Mouse (Mus musculus) spleen, adult 12 weeks (tissue): ENCODE data around the gene Foxs1.

ENCODE experiments used
- DNase-seq: peaks from one replicate; pipeline ENCODE4 v3.0.0; 2022; ENCODE audit warnings: low spot score

Foxs1 gene

DNA sequence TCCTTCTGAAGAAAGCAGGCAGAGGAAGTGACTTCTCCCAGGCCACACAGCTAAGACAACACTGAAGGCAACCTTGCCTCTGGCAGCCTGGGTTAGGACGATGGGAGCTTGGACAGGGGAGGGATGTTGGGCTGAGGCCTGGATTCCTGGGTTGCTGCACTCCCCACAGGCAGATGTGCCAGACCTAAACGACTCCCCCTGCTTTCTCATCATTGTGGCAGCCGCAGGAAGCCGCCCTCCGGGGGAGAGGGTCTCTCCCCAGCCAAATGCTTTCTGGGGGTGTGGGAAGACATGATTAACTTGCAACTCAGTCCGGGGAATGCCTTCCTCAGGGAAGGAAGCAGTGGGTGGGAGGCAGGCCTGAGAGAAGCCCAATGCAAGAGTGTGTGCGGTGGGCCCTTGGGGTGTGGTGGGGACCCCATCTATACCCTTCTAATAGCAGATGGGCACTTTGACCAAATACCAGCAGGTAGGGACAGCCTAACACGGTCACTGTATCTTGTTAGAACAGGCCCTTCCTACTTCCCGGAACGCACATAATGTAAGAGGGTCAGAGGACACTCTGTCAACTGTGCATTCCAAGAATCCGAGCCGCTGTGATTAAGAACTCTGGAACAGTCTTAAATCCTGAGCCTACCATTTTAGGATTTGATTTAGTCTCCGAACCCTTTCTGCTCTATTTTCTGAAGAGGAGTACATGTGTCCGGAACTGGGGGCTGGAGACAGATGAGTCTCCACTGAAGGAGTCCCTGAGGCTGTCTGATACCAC is 4.6 kb downstream of the Foxs1 start:
- no peak for DNase-seq

DNA sequence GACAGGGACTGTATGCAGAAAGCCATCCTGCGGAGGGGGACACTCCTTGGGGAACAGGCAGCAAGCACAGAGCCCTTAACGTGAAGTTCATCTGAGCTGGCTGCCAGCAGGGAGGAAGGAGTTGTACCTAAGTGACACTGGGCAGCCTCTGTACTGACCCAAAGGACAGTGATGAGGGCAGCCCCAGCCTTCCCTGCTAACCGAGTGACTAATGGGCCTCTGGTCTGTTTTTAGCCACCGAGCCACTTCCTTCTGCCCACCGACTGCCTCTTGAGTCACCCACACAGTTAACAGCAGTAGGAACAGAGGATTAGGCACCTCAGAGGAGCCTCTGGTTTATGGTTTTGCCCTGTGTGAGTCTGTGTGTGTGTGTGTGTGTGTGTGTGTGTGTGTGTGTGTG is 5.6 kb downstream of the Foxs1 start:
- no peak for DNase-seq

DNA sequence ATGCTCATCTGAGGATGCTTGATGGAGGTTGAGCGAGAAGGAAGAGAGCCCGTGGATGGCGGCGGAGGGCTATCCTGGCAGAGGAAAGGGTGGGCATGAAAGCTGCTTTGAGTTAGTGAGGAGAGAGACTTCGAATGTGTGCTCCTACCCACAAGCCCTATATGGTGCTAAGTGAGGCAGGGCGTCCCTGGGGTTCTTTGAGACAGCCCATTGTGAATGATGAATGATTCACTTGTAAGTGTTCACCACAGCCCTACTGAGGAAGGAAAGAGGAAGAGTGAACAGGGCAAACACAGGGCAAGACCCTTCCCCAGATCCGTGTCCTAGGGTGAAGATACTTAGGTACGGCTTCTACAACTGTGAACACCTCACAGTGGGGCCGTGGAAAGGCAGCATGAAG is 6.1 kb downstream of the Foxs1 start:
- no peak for DNase-seq

DNA sequence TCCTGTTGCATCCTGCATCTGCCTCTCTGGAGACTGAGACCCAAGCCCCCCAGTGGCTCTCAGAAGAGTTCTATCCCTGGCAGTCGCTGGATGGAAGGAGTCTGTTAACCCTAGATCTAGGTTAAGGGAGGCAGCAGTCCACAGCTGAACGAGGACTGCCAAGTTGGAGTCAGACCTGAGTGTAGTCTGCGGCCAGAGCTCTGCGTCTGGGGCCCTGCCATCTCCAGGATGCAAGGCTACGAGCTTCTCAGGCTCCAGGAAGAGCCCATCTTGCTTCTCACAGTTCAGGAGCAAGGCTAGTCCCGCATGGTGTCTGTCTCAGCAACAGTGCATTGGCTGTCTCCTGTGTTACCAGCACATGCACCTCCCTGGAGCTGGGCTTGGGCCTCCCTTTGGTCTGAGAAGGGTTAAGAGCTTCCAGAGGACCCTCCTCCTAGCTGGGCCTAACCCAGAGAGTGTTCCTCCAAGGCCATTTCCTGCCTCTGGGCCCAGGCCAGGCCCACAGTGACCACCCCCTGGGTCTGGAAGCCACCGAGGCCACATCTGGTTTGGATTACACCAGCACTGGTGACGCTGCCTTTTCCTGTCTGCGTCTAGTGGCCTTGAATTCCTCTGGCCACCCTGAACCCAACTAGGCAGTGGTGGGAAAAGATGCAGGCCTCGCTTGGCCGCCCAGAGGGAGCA is 7.7 kb downstream of the Foxs1 start:
- DNase-seq: no peak

DNA sequence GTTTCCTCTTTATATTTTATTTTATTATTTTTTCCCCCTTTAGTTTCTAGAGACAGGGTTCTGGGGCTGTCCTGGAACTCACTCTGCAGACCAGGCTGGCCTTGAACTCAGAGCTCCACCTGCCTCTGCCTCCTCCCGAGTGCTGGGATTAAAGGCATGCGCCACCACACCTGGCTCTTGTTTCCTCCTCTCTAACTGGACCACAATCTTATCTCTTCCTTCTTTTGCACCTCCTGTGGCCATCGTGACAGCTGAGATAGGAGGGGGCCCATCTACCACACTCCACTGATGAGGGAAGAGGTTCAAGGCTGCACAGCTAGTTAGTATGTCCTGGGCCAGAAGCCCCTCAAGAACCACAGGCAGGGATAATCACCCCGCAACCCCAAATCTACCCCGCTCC is 8.5 kb downstream of the Foxs1 start:
- no peak for DNase-seq

DNA sequence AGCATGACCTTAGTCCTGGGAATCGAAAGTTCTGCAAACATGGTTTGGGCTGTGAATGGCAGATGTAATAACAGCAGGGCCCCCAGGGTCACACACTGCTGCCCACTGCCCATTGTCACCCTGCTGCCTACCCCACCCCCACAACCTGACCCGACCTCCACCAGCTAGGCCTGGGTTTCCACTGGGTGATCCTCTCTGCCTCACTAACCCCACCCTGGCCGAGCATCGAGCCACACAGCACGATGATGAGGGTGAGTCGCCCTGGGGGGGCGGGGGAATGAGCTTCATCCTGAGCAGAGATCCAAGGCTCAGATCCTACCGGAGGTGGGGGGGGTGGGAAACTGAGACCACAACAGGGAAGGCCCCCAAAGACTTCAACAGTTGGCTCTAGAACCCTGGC is 8.9 kb downstream of the Foxs1 start:
- DNase-seq: no peak

DNA sequence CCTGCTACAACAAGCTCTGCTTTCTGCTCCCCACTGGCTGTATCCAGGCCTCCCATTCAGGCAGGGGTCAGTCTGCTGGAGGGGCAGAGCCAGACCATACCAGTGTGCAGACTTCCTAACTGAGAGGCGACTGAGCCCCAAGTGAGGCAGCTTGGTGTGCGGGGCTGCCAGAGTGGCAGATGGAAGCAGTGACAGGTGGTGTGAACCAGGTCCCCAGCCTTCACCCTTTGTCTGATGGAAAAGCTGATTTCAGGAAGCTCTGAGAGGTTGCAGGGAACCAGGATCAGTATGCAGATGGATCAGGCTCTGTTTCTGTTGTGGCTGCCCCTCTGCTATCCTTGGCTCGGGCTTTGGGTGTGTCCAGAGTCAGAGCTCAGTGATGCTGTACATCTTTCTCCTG is 9.4 kb downstream of the Foxs1 start:
- no peak for DNase-seq

DNA sequence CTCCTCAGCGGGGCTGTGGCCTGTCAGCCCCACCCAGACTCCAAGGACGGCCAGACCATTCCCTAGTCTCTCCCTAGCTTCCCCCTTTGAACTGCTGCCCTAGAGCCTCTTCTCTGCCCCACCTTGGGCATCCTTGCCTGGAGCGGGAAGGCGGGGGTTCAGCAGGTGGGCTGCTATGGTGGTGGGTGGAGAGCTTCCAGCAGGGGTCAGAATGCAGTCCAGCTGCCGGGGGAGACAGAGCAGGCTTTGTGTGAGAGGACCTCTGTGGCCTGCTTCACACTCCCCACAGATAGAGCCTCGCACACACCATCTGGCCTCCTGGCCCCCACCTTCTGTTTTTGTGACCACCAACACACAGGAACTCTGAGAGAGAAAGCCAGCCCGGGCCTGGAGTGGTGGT is 10.6 kb downstream of the Foxs1 start:
- DNase-seq: no peak

DNA sequence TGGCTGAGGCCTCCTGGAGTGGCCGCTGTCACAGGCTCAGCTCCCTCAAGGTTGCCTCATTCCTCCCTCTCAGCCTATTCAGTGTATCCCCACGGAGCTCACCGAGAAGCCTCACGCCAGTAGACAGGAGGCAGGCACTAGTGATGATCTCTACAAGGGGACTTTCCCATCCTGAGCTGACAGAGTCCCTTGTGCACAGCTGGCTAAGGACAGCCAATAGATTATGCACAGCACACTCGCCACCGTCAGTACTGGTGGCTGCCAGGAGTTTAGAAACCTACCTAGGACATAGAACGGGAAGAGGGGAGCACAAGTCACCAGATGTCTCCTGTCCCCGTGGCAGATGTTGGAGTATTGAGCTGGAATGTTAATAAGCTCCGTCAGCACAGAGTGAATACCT is 15.3 kb downstream of the Foxs1 start:
- no peak for DNase-seq

DNA sequence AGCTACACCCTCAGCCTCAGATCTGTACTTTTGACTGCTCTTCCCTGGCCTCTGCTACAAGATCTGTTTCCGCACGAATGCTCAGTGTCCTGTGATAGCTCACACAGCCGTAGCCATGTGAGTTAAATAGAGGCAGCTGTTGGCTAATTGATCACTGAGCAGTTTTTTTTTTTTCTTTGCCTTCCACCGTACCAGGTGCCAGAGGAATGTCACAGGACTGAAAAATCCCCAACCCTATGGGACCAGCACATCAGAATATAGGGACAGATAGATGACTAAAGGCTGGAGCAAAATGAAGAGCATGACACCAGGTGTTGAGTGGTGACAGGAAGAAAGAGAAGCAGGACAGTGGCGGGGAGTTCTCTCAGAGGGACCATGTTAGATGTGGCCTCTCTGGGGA is 16.9 kb downstream of the Foxs1 start:
- no peak for DNase-seq

DNA sequence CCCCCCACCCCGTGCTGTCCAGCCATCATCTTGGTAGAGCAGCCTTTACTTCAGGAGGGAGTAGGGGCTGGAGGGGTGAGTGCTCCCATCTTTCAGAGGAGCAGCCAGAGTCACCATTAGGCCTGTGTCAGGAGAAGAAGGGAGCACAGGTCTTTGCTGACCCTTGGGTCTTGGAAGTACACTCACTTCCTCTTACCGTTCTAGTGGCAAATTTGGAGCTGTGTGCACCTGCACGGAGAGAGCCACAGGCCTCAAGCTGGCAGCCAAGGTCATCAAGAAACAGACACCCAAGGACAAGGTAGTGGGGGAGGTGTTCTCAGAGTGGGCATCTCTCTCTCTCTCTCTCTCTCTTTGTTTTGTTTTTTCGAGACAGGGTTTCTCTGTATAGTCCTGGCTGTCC is 17.6 kb downstream of the Foxs1 start:
- DNase-seq: no peak

DNA sequence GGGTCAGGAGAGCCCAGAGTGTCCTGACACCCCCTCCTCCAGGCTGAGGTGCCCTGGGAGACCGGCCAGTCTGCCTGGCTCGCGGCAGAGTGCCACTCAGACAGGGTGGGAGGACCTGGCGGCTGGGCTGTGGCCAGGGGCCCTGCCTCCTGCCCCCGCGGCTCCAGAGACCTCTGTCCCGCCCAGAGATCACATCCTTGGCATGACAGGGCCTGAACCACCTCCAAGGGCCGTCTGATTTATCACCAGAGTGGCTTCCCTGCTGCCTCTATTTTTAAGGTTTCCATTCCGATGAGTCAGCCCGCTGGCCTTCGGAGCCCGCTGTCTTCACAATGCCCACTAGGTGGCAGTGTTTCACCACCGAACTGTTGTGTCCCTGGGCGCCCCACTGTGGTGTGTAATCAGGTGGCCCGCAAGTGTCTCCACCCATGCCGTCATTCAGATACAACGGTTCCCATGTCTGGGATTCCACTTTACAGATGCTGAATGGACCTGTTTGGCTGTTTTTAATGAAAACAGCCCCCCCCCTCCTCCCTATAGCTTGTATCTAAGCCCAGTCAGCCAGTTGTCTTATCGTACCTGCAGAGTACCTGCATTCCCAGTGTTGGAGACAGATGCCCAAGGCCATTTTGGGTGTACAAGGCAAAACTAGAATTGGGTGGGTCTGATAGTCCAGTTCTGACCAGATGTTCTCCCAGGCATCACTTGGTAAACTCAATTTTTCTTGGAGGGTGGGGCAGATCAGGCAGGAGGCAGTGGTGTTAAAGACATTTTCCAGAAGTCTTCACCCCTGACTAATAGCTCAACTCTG is 18.5 kb downstream of the Foxs1 start:
- peak; percentile 65 for DNase-seq

DNA sequence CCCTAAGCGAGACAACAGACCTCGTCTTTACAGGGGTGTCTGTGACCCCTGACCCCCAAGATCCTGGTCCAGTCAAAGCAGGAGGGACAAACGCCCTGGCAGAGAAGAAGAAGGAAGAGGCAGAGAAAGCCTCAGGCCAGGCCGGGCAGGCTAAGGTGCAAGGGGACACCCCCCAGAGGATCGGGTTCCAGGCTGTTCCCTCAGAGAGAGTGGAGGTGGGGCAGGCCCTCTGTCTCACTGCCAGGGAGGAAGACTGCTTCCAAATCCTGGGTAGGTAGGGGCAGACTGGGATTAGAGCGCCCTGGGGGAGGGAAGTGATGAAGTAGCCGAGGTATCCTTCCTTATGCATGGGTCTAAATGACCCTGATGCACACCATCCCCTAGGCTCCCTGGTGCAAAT is 19.5 kb downstream of the Foxs1 start:
- DNase-seq: no peak

DNA sequence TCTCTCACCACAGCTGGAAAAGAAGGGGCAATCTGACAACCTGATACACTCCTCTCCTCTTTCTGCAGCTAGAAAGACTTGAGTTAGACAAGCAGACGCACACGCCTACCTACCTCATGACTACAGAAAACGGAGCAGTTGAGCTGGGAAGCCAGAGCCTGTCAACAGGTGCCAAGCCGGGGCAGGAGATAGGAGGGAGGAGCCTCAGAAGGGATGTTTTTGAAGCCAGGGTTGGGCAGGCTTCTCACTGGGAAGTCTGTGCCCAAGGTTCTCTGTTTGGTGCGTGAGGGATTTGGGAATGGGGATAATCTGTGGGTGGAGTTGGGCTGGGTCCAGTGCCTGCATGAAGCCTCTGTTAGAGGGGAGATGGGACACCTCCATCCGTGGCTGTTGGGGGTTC is 21.6 kb downstream of the Foxs1 start:
- no peak for DNase-seq

DNA sequence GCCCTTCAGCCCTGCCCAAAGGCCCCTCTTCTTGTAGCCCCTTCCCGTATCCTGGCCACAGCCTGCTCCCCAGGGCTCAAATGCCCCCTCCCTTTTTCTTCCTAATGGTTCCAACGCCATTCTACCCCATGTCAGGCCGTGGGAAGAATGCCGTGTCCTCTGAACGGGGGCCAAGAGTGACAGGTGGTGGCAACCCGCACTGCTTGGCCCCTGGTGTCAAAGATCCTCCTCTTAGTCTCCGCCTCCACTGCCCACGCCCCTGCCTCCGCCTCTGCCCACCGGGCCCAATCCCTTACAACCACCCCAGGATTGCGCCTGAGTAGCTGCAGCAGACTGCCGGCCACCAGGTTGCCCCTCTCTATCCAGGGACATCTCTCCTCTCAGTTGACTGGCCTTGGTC is 22.0 kb downstream of the Foxs1 start, which contains the start of gene Mylk2:
Gene Mylk2, plus strand, starts transcription at position 322 of the 400 bp plus-strand sequence.
- no peak for DNase-seq

DNA sequence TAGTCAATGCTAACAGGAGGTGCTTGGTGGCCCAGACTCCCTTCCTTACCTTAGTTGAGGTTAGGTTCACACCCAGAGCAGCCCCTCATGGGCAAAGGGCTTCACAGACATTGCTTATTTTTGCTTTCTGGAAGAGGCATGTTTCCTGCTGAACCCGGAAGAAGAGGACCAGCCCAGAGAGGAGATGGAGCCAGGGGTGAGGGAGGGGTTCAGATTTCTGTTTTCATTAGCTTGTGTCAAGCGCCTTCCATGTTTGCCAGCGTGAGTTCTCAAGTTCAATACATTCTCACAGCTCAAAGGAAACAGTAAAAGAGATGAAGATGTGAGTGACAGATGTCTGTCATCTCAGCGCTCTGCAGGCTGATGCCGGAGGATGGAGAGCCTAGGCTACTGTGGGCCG is 23.2 kb downstream of the Foxs1 start:
- DNase-seq: no peak

DNA sequence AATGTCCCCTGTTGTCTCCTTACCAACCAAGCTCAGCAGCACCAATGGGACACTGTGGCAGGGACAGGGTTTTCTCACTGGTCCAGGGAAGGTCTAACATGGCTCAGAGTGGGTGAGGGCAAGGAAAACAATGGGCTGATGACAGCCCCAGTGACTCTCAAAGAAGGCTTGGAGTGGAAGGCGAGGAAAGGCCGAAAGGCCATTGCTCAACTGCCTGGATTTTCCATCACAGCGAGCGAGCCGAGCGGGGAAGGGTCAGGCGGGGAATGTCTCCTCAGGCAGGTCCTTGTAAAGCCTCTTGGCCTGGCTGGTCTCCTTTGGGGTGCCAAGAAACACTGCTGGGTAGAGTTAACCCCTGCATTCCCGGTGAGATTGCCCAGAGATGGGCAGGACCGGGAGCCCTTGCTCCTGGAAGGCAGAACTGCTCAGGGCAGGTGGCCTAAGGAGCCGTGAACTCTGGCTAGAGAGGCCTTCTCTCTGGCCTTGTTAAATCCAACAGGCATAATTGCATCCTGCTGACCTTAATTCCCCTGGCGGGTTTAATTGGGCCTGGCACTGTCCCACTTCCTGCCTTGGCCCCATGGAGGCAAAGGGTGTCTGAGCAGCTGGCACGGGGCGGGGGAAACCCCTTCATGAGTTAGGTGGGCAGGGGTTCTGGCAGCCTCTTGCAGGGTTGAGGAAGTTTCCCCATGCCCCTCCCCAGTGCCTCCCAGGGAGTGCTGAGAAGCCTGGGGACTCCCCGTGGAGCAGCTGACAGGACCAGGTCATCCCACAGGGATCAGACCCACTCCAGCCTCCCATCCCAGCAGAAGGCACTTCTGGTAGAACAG is 25.7 kb downstream of the Foxs1 start:
- no peak for DNase-seq

DNA sequence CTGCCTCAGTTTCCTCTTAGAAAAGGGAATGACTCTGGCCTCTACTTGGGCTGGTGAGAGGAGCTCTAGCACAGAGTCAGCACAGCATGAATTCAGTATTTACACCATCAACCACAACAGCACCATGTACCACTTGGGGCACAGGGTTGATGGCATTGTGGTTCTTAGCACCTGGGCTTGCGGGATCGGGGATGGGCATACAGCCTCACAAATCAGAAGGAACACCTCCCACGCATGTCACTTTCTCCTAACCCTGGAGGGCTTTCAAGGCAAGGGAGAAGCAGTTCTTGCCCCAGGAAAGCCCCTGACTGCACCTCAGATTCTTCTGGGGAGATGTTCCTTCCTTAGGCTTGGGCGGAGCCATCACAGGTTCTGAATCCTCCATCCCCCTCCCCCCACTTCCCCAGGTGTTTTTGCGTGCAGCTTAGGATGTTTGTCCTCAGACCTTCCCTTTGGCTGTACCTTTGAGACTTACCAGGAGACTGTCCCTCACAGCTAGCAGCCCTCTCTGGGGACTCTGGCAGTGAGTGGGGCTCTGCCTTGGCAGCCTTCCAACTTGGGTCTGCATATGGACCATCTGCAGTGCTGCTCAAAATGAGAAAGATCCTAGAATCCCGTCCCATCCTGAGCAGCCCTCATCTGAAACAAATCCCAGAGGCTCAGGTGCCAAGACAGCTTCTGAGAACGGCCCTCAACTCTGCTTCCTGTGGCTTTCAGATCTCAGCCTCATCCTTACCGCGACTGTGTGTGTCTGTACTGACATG is 26.6 kb downstream of the Foxs1 start:
- DNase-seq: no peak

DNA sequence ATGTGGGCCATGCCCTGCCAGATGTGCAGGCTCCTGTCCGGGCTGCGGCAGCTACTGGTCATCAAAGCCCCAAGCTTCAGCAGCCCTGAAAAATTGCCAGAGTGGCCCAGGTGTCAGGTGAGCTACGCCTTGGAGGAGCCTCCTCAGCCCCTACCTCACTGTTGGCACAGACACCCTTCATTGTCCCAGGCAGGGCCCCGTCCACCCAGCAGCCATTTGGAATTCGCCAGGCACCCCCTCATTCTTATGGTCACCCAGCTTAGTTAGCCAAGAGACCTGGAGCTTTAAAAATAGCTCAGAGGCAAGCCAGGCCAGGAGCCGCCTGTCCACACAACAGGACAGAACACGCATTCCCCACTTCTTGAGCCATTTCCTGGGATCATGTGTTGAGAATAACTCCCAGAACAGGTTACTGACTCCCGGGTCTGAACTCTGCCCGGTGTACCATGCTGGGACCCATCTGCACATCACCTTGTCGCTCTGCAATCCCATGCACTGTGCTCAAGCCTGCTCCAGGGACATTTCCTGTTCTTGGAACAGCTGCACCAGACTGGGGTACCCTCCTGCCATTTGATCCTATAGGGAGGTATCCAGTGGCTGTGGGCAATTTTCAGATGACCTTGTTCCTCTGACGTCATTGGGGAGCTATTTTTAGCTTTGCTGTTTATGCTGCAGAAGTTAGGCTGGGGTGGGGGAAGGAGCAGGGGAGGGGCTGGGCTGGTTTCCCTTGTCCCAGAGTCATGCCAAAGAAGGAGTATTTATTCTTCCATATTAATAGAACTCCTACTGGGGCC is 27.8 kb downstream of the Foxs1 start:
- DNase-seq: no peak

DNA sequence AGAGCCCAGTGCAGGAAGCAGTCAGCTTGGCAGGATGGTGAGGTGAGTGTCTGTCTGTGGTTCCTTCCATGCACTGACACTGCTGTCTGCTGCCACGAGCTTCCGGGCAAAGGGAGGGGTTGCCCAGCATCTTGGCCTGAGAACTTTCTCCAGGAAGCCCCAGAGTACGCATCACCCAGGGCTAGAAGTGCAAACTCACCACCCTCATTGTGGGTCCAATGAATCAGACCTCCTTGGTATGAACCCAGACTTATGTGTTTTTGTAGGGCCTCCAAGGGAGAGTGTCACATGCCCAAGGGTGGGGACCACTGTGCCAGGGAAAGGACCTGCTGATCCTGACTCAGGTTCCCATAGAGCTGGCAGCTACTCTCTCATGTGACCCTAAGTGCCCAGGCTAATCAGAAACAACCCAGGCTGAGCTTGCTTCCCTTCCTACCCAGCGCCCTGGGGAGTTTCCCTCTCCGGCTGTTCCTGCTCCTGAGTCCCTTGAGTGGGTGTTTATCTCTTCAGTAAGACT is 28.8 kb downstream of the Foxs1 start:
- DNase-seq: no peak
